Mouse (Mus musculus) spleen, adult 2 months (tissue): Measurements from ENCODE around the gene Rab40c. TPM values are rescaled to one million over a fixed set of nuclear protein-coding genes. Genes with fewer than 3 reads are reported as not detected.

Source experiments
- DNase-seq, 2 experiments: peaks; one replicate each; pipeline versions ENCODE4 v3.0.0 to v3.0.0-alpha.2; 2012 to 2021; ENCODE audit warnings: low spot score in 2 of 2, low read depth in 1 of 2
- H3K27ac ChIP-seq: fragments of 200-500 bp; 2 replicates; pipeline ENCODE4 v1.5.1; 2012; ENCODE audit warnings: low read length, inconsistent platforms; ENCODE audit not compliant: insufficient read depth
- H3K27me3 ChIP-seq: fragments of 200-500 bp; 2 replicates; pipeline ENCODE4 v1.6.1; 2012; ENCODE audit warnings: mild to moderate bottlenecking, moderate library complexity, low read length, inconsistent platforms; ENCODE audit not compliant: control insufficient read depth, insufficient read depth
- H3K36me3 ChIP-seq: fragments of 200-500 bp; 2 replicates; pipeline ENCODE4 v1.6.1; 2012; ENCODE audit warnings: mild to moderate bottlenecking, low read length, inconsistent platforms; ENCODE audit not compliant: control insufficient read depth, insufficient read depth
- H3K4me1 ChIP-seq: fragments of 200-500 bp; 2 replicates; pipeline ENCODE4 v1.6.1; 2011; ENCODE audit warnings: inconsistent platforms; ENCODE audit not compliant: control insufficient read depth, insufficient read depth, insufficient read length
- H3K4me3 ChIP-seq: fragments of 200-500 bp; 2 replicates; pipeline ENCODE4 v1.5.1; 2011; ENCODE audit warnings: mild to moderate bottlenecking, inconsistent platforms; ENCODE audit not compliant: insufficient read depth, insufficient read length; ENCODE audit errors: extremely low read depth
- CTCF ChIP-seq: fragments of 200-500 bp; IDR thresholded peaks from 2 replicates; pipeline ENCODE4 v1.5.1; 2011; ENCODE audit warnings: mild to moderate bottlenecking, inconsistent platforms; ENCODE audit not compliant: insufficient read depth, insufficient read length, insufficient replicate concordance; ENCODE audit errors: extremely low read depth
- POLR2A ChIP-seq: fragments of 200-500 bp; IDR thresholded peaks from 2 replicates; pipeline ENCODE4 v1.6.1; 2011; ENCODE audit warnings: low read depth, low read length, inconsistent platforms
- WGBS: fragments of 180-500 bp; shearing (Covaris S2); methylation state at CpG from one replicate; pipeline ENCODE4 v1.1.7; 2018; 5-methylcytosine and 5-hydroxymethylcytosine counted together
- polyA plus RNA-seq: library from polyadenylated mRNA; depleted of rRNA; stranded (reverse); fragments of >200 nt; gene quantifications from 2 replicates; pipeline ENCODE4 v1.2.3, GENCODE M21; 2012

Rab40c gene
- polyA plus RNA-seq, 1 experiment = 31.6 TPM

DNA sequence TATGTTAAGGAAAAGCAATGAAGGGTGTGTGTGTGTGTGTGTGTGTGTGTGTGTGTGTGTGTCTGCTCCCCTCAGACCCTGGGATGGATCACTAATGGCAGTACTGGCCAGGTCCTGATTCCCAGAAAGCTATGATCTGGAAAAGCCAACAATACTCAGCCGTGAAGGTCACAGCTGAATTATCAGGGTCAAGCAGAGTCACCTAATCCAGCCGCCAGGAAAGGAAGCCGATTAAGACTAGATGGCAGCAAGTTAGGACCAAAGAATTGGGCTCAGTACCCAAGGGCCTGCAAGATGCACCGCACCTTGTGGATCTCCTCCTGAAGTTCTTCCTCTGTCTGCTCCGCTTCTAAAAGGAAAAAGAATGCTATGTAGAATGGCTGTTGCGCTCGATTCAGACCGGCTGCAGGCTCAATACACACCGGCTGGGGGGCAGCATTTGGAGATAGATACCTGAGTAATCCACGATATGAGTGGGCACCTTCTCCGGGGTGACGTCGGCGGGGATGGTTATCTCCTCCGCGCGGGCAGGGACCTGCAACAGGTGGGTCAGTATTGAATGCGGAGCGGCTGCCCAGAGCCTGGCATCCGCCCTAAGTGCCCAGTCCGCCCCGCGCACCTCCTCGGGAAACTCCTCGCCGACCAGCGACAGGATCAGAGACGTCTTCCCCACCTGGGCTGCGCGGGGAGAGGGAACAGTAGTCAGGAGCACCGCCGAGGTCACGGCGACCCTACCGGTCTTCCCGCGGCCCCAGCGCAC, 75.7 kb downstream of the Rab40c start:
- DNase-seq = no peak
- peaks cover 15% of the 10 kb centered on the region for H3K4me1 ChIP-seq
- H3K27me3 ChIP-seq = no peaks in the 10 kb centered on the region
- WGBS = 1% methylated on average over 38 of the region's 38 CpGs
- H3K27ac ChIP-seq = peak overlapping the region; percentile 86
- no peak for TF ChIP-seq CTCF
- no peak for TF ChIP-seq POLR2A
- H3K36me3 ChIP-seq = peaks cover 30% of the 10 kb centered on the region
- H3K4me3 ChIP-seq = peak overlapping the region; percentile 84

DNA sequence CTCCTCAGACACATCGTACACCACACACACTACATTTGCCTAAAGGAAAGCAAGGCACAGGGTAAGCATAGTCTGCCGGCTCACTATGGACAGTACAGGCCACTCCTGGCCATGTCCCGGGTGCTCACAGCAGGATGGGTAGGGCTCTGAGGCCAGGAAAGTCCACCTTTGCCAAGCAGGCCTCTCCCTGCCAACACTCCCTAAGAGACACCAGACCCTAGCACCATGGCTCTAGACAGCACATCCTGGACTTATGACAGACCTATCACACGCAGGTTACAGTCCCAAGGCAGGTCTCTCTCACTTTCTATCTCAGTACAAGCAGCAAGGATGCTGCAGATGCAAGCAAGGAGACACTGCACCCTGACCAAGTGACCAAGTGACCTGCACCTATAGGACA, 76.4 kb downstream of the Rab40c start:
- TF ChIP-seq POLR2A = no peak
- no peak for TF ChIP-seq CTCF
- peaks cover 15% of the 10 kb centered on the region for H3K4me1 ChIP-seq
- H3K4me3 ChIP-seq = no peak overlapping the region
- peaks cover 30% of the 10 kb centered on the region for H3K36me3 ChIP-seq
- no peaks in the 10 kb centered on the region for H3K27me3 ChIP-seq
- H3K27ac ChIP-seq = no peak overlapping the region
- no peak for DNase-seq
- WGBS = 91% methylated on average over 4 of the region's 4 CpGs

DNA sequence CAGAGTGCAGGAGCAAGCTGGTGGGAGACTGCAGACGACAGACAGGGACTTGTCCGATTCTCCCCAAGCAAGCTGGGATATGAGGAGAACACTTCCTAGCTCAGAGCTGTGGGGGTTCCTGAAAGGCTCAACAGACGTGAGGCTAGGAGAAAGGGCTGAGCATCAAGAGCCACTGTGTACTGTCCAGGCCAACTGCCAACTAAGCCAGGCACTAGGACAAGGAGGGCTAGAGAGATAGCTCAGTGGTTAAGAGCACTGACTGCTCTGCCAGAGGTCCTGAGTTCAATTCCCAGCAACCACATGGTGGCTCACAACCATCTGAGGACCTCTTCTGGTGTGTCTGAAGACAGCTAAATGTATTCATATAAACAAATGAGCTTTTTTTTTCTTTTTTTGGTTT, 77.0 kb downstream of the Rab40c start:
- Histone ChIP-seq H3K4me3 (no peak overlapping the region), H3K27ac (no peak overlapping the region), H3K4me1 (peaks cover 15% of the 10 kb centered on the region), H3K36me3 (peaks cover 30% of the 10 kb centered on the region), H3K27me3 (no peaks in the 10 kb centered on the region)
- 90% methylated on average over 3 of the region's 3 CpGs for WGBS
- no peak for TF ChIP-seq POLR2A
- no peak for DNase-seq

- no peaks in the 10 kb centered on the region for H3K27me3 ChIP-seq
- H3K4me1 ChIP-seq = peaks cover 19% of the 10 kb centered on the region
- H3K27ac ChIP-seq = no peak within 1 kb of the TSS
- no peak for TF ChIP-seq POLR2A
- TF ChIP-seq CTCF = no peak
- peaks cover 30% of the 10 kb centered on the region for H3K36me3 ChIP-seq
- no peak within 1 kb of the TSS for H3K4me3 ChIP-seq
- WGBS = 97% methylated on average over 22 of the region's 22 CpGs
- no peak for DNase-seq
These were observed 78.2 kb downstream of the Rab40c start, which contains the start of gene Gm20683 for GRCm38 (mm10) chr17:25841117-25841880. Gm20683 (minus strand) TSS chr17:25841763.

- 95% methylated on average over 6 of the region's 6 CpGs for WGBS
These were observed 79.0 kb downstream of the Rab40c start for GRCm38 (mm10) chr17:25840519-25840918.

DNA sequence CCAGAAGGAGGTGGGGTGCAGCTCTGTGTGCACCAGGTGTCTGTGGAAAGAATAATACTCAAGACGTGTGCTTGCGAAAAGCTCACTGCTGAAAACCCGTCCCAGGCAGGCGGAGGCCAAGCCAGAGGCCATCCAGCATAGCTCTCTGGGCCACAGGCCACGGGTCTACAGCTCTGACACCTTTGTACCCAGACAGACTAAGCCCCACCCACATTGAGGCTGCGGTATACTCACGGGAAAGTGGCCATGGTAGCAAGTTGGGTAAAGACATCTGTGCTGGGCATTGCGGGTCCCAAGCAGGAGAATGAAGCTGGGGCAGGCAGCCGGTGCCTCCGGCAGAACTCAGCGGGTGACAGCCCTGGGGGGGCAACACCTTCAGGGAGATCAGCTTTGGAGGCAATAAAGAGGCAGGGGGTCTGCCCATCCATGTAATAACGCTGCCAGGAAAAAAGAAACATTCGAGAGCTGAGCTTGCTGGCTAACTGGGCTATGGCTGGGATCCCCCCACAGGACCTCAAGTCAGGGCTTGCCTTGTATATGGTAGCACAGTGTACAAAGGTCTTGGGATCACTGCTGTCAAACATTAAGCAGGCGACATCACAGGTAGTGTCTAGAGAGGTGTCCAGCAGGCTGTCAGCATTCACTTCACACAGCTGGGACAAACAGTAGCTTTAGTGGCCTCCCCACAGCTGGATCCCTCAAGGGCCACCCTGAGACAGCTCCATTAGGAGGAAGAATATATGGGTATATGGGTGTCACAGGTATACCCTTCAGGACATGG, 79.9 kb downstream of the Rab40c start:
- H3K4me3 ChIP-seq = no peak overlapping the region
- 93% methylated on average over 14 of the region's 14 CpGs for WGBS
- no peak overlapping the region for H3K27ac ChIP-seq
- H3K36me3 ChIP-seq = peaks cover 30% of the 10 kb centered on the region
- no peak for DNase-seq
- H3K4me1 ChIP-seq = peaks cover 13% of the 10 kb centered on the region
- H3K27me3 ChIP-seq = no peaks in the 10 kb centered on the region
- no peak for TF ChIP-seq CTCF
- TF ChIP-seq POLR2A = no peak

More at GRCm38 (mm10) chr17:25840519-25840918, 79.0 kb downstream of the Rab40c start:
- peaks cover 30% of the 10 kb centered on the region for H3K36me3 ChIP-seq
- no peak for DNase-seq
- H3K4me3 ChIP-seq = no peak overlapping the region
- TF ChIP-seq CTCF (no peak), POLR2A (no peak)
- H3K4me1 ChIP-seq = peaks cover 19% of the 10 kb centered on the region
- no peak overlapping the region for H3K27ac ChIP-seq
- no peaks in the 10 kb centered on the region for H3K27me3 ChIP-seq

GRCm38 (mm10) chr17:25838904-25839303, 80.6 kb downstream of the Rab40c start:
- H3K4me1 ChIP-seq = peaks cover 16% of the 10 kb centered on the region
- 90% methylated on average over 4 of the region's 4 CpGs for WGBS
- no peak overlapping the region for H3K4me3 ChIP-seq
- H3K27ac ChIP-seq = no peak overlapping the region
- TF ChIP-seq POLR2A = no peak
- H3K36me3 ChIP-seq = peaks cover 30% of the 10 kb centered on the region
- DNase-seq = no peak
- H3K27me3 ChIP-seq = no peaks in the 10 kb centered on the region
